Mouse (Mus musculus) MEL (cell line): ENCODE results near the gene Vmn1r16.

Experiments used
- CTCF ChIP-seq, 3 experiments: IDR thresholded peaks in 2 of 3; conservative IDR thresholded peaks in 1 of 3; 2 replicates each; pipeline ENCODE4 v1.5.1; 2011 to 2012; ENCODE audit warnings: low read length in 3 of 3, low read depth in 2 of 3, mild to moderate bottlenecking in 2 of 3, improper control_type of control experiment in 1 of 3, inconsistent platforms in 1 of 3, mixed read lengths in 1 of 3, moderate library complexity in 1 of 3; ENCODE audit not compliant: control insufficient read depth in 1 of 3, insufficient read depth in 1 of 3, poor library complexity in 1 of 3, severe bottlenecking in 1 of 3
- MAFK ChIP-seq: IDR thresholded peaks from 2 replicates; pipeline ENCODE4 v1.6.1; 2011; ENCODE audit warnings: low read depth, mild to moderate bottlenecking, low read length, improper control_type of control experiment, borderline replicate concordance
- MYB ChIP-seq: IDR thresholded peaks from 2 replicates; pipeline ENCODE4 v1.6.1; 2011; ENCODE audit warnings: mild to moderate bottlenecking, low read depth, low read length, improper control_type of control experiment
- POLR2A ChIP-seq, 2 experiments: IDR thresholded peaks; 2 replicates each; pipeline ENCODE4 v1.6.1; 2011 to 2012; ENCODE audit warnings: low read length in 2 of 2, mild to moderate bottlenecking in 2 of 2, control low read depth in 1 of 2, improper control_type of control experiment in 1 of 2, low read depth in 1 of 2, moderate library complexity in 1 of 2; ENCODE audit not compliant: control insufficient read depth in 1 of 2, insufficient read depth in 1 of 2, poor library complexity in 1 of 2
- POLR2AphosphoS2 ChIP-seq: IDR thresholded peaks from 2 replicates; pipeline ENCODE4 v1.6.1; 2011; ENCODE audit warnings: low read length, improper control_type of control experiment

- TF ChIP-seq CTCF (IDR thresholded peaks at IDR 0.05 in 2 of 3, conservative IDR thresholded peaks at IDR 0.05 in 1 of 3; ENCODE audit: control insufficient read depth in 1 of 3, insufficient read depth in 1 of 3, low read depth in 2 of 3, low read length in 3 of 3, poor library complexity in 1 of 3, severe bottlenecking in 1 of 3) (no peak), MYB (no peak), POLR2AphosphoS2 (no peak), MAFK (no peak), POLR2A (IDR thresholded peaks at IDR 0.05; ENCODE audit: control insufficient read depth in 1 of 2, insufficient read depth in 1 of 2, low read depth in 1 of 2, low read length in 2 of 2, poor library complexity in 1 of 2) (no peak)
Observed at GRCm38 (mm10) chr6:57326176-57326575, 3.1 kb downstream of the Vmn1r16 start.
